Mouse (Mus musculus) cerebellum, adult 2 months (tissue): ENCODE data around the gene 6430531B16Rik.

ENCODE experiments used
- CTCF ChIP-seq: fragments of 200-500 bp; IDR thresholded peaks from 2 replicates; pipeline ENCODE4 v1.5.1; 2011; ENCODE audit warnings: low read depth, mild to moderate bottlenecking, control low read depth, low read length, moderate library complexity, borderline replicate concordance; ENCODE audit not compliant: insufficient read depth
- POLR2A ChIP-seq: fragments of 200-500 bp; IDR thresholded peaks from 2 replicates; pipeline ENCODE4 v1.6.1; 2011; ENCODE audit warnings: low read length, control low read depth, borderline replicate concordance; ENCODE audit not compliant: insufficient read depth

DNA sequence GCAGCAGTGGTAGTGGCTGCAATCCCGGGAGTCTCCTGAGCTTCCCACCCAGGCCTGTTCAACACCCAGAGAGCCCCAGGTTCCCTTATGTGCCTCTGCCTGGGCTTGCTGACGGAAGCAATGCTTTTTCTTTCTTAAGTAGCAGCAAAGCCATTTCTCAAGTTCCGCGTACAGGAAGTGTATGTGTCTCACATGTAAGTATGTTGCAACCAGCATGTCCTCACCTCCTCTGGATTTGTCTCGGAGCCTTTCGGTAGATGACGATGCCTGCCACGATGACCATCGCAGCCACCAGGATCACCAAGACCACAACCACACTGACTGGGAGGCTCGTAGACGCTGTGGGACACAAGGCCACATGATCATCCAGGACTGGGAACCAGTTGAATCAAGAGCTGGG lies 6.0 kb upstream of the 6430531B16Rik start:
- TF ChIP-seq POLR2A (no peak), CTCF (no peak)
